Mouse (Mus musculus) embryonic facial prominence, embryonic 11.5 days (tissue): ENCODE measurements around the gene Setx. TPM values are rescaled to one million over a fixed set of nuclear protein-coding genes. Genes with fewer than 3 reads are reported as not detected.
A peak's percentile ranks its signal among the peaks of the same experiment; 100 is the strongest.

ENCODE experiments used
- ATAC-seq: fragments of 200-750 bp; cut with Nextera tagmentation; replicated peaks from 2 replicates; pipeline ENCODE4 v1.8.0; 2017; ENCODE audit warnings: low read depth; ENCODE audit not compliant: insufficient number of reproducible peaks, low FRiP score, low TSS enrichment
- DNase-seq: peaks from one replicate; pipeline ENCODE4 v3.0.0-alpha.2; 2015; ENCODE audit warnings: low spot score
- H3K27ac ChIP-seq: fragments of 300-500 bp; sonication (generic); replicated peaks from 2 replicates; pipeline ENCODE4 v1.5.1; 2014; ENCODE audit warnings: mild to moderate bottlenecking, low read depth, low read length, control low read depth
- H3K27me3 ChIP-seq: fragments of 300-500 bp; sonication (generic); 2 replicates; pipeline ENCODE4 v1.6.1; 2014; ENCODE audit warnings: mild to moderate bottlenecking, low read length, moderate library complexity, mixed read lengths; ENCODE audit not compliant: control insufficient read depth, insufficient read depth
- H3K36me3 ChIP-seq: fragments of 300-500 bp; sonication (generic); replicated peaks from 2 replicates; pipeline ENCODE4 v1.6.1; 2014; ENCODE audit warnings: low read depth, mild to moderate bottlenecking, low read length, moderate library complexity, mixed read lengths; ENCODE audit not compliant: control insufficient read depth, insufficient read depth
- H3K4me1 ChIP-seq: fragments of 300-500 bp; sonication (generic); 2 replicates; pipeline ENCODE4 v1.6.1; 2014; ENCODE audit warnings: low read length, mixed read lengths; ENCODE audit not compliant: control insufficient read depth, insufficient read depth
- H3K4me2 ChIP-seq: fragments of 300-500 bp; sonication (generic); 2 replicates; pipeline ENCODE4 v1.6.1; 2014; ENCODE audit warnings: low read depth, mild to moderate bottlenecking, control low read depth, low read length, moderate library complexity
- H3K4me3 ChIP-seq: fragments of 300-500 bp; sonication (generic); 2 replicates; pipeline ENCODE4 v1.5.1; 2014; ENCODE audit warnings: low read depth, low read length, control low read depth
- H3K9ac ChIP-seq: fragments of 300-500 bp; sonication (generic); replicated peaks from 2 replicates; pipeline ENCODE4 v1.6.1; 2014; ENCODE audit warnings: mild to moderate bottlenecking, control low read depth, low read length
- H3K9me3 ChIP-seq: fragments of 300-500 bp; sonication (generic); replicated peaks from 2 replicates; pipeline ENCODE4 v1.6.1; 2016; ENCODE audit warnings: mild to moderate bottlenecking, low read length, inconsistent platforms, mixed read lengths; ENCODE audit not compliant: control insufficient read depth
- whole genome bisulfite sequencing: fragments of 180-500 bp; shearing (Covaris S2); extraction: QIAGEN DNeasy Blood & Tissue Kit; methylation state at CpG from one replicate; pipeline ENCODE4 v1.1.7; 2014; 5-methylcytosine and 5-hydroxymethylcytosine counted together
- polyA plus RNA-seq: library from polyadenylated mRNA; unstranded; fragments of >200 nt; fragmentation: Nextera tagmentation; extraction: Ambion mirVana; gene quantifications from 2 replicates; pipeline ENCODE4 v1.2.1, GENCODE M21; 2014

Setx gene
- polyA plus RNA-seq, 1 experiment from 2014 or later, result 10.4 TPM

GRCm38 (mm10) chr2:29216286-29217012, 92.5 kb downstream of the Setx start:
- Histone ChIP-seq H3K9me3 (no peaks in the 10 kb centered on the region), H3K36me3 (no peaks in the 10 kb centered on the region), H3K27ac (no peak overlapping the region), H3K27me3 (no peaks in the 10 kb centered on the region), H3K4me1 (no peaks in the 10 kb centered on the region), H3K4me2 (no peak overlapping the region), H3K9ac (no peak overlapping the region), H3K4me3 (no peak overlapping the region)
- 47% methylated on average over 8 of the region's 8 CpGs for WGBS
- peak; percentile 30 for DNase-seq
- no peak for ATAC-seq

- WGBS, result 82% methylated on average over 5 of the region's 5 CpGs
- ATAC-seq, result no peak
Observed at GRCm38 (mm10) chr2:29217042-29217441, 93.1 kb downstream of the Setx start.

DNA sequence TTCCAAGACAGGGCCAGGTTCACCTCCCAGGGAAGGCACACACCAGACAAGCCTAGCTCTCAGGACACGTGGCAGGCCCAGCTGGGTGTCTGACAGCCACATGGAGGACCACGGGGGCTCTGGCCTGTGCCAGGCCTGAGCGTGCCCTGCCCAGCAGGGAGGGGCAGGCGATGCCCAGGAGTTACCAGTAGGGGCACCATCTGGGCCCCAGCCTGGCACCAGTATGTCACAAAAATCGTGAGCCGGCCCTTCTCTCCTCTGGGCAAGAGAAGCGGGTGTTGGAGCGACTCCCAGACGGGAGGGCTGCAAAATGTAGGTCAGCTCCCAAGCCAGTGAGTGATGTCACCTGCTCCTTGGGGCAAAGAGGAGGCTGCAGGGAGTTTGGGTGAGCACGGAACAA, 93.9 kb downstream of the Setx start:
- no peak overlapping the region for H3K4me2 ChIP-seq
- H3K4me1 ChIP-seq, result no peaks in the 10 kb centered on the region
- ATAC-seq (no peak), DNase-seq (no peak)
- no peak overlapping the region for H3K9ac ChIP-seq
- no peaks in the 10 kb centered on the region for H3K36me3 ChIP-seq
- no peaks in the 10 kb centered on the region for H3K9me3 ChIP-seq
- H3K27me3 ChIP-seq, result no peaks in the 10 kb centered on the region
- no peak overlapping the region for H3K4me3 ChIP-seq
- WGBS, result 76% methylated on average over 10 of the region's 10 CpGs
- no peak overlapping the region for H3K27ac ChIP-seq

More at GRCm38 (mm10) chr2:29217042-29217441, 93.1 kb downstream of the Setx start:
- H3K9me3 ChIP-seq, result no peaks in the 10 kb centered on the region
- no peaks in the 10 kb centered on the region for H3K36me3 ChIP-seq
- H3K4me1 ChIP-seq, result no peaks in the 10 kb centered on the region
- no peak for DNase-seq
- H3K4me3 ChIP-seq, result no peak overlapping the region
- no peaks in the 10 kb centered on the region for H3K27me3 ChIP-seq
- H3K4me2 ChIP-seq, result no peak overlapping the region
- no peak overlapping the region for H3K27ac ChIP-seq
- H3K9ac ChIP-seq, result no peak overlapping the region

DNA sequence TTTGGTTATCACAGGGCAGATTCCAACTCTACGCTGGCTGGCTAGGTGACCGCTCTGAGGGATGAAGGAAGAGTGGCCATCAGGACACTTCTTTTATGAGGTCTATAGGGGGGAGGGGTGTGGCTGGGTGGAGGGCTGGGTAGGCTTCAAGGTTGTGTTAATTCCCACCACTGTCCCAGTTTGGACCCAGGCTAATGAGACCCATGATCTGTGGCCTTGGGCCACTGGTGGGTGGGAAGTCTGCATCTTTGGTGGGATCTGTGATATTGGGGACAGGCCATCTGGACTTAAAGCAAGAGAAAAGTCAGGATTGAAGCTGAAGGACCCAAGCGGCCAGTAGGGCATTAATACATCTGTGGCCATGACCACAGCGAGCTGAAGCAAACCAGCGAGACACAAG, 94.8 kb downstream of the Setx start:
- Histone ChIP-seq H3K9ac (no peak overlapping the region), H3K4me2 (no peak overlapping the region), H3K27ac (no peak overlapping the region), H3K9me3 (no peaks in the 10 kb centered on the region), H3K27me3 (no peaks in the 10 kb centered on the region), H3K4me3 (no peak overlapping the region), H3K36me3 (no peaks in the 10 kb centered on the region), H3K4me1 (no peaks in the 10 kb centered on the region)
- WGBS, result 84% methylated on average over 5 of the region's 5 CpGs
- DNase-seq (no peak), ATAC-seq (no peak)

- peak; percentile 63 for DNase-seq
- no peaks in the 10 kb centered on the region for H3K9me3 ChIP-seq
- no peak overlapping the region for H3K4me2 ChIP-seq
- H3K27me3 ChIP-seq, result no peaks in the 10 kb centered on the region
- H3K9ac ChIP-seq, result no peak overlapping the region
- 8% methylated on average over 4 of the region's 4 CpGs for WGBS
- no peak for ATAC-seq
- H3K36me3 ChIP-seq, result no peaks in the 10 kb centered on the region
- no peak overlapping the region for H3K4me3 ChIP-seq
- H3K27ac ChIP-seq, result no peak overlapping the region
- no peaks in the 10 kb centered on the region for H3K4me1 ChIP-seq
Observed at GRCm38 (mm10) chr2:29222302-29222701, 98.3 kb downstream of the Setx start.

DNA sequence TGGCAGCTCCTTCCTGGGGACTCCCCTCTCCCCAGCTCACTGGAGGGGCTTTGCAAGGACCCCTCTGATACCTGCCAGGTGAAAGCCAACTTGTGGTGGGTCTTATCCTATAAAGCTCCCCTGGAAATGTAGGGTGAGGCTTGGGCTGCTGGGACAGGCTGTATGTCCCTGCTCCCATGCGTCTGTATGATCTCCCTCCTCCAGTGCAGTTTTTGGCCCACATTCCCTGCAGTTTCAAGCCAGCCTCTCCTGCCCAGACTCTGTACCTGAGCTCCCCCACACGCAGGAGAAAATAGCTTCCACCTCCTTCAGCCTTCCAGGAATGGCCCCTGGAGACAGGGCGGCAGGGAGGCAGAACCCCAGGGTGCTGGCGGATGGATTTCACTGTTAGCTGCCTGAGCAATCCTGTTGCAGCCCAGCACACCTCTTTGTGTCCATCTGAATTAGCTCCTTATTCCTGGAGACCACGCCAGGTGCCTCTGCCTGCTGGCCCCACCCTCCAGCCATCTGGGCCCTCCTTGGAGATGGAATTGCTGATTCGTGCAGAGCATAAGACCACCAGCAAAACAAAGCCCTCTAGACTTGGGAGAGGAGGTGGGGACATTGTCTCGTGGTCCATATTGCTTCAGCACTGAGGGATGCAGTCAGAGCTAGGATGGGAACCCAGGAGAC, 99.7 kb downstream of the Setx start:
- no peaks in the 10 kb centered on the region for H3K36me3 ChIP-seq
- no peak for ATAC-seq
- H3K4me1 ChIP-seq, result no peaks in the 10 kb centered on the region
- H3K4me2 ChIP-seq, result no peak overlapping the region
- no peak overlapping the region for H3K27ac ChIP-seq
- H3K4me3 ChIP-seq, result no peak overlapping the region
- no peaks in the 10 kb centered on the region for H3K27me3 ChIP-seq
- DNase-seq, result no peak
- 36% methylated on average over 7 of the region's 7 CpGs for WGBS
- no peaks in the 10 kb centered on the region for H3K9me3 ChIP-seq
- no peak overlapping the region for H3K9ac ChIP-seq

DNA sequence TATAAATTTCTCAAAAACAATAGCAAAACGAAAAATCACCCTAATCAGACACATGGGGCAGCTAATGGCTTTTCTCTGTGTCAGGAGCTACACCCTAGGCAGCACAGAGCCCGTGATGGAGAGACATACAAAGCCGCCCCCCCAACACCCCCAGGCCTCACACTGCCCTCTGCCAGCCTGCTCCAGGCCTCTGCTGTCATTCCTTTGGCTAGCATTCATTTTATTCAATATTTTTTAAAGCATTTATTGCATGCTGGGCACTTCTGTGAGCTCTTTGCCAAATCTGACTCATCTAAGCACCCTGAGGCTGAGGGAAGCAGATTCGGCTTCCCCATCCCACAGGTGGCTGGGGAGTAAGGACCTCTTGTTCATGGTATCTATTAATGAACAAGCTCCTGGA, 102.7 kb downstream of the Setx start:
- no peak overlapping the region for H3K4me3 ChIP-seq
- H3K4me2 ChIP-seq, result no peak overlapping the region
- H3K27me3 ChIP-seq, result no peaks in the 10 kb centered on the region
- H3K9me3 ChIP-seq, result no peaks in the 10 kb centered on the region
- no peak for DNase-seq
- no peak for ATAC-seq
- H3K9ac ChIP-seq, result no peak overlapping the region
- H3K27ac ChIP-seq, result no peak overlapping the region
- WGBS, result 77% methylated on average over 4 of the region's 4 CpGs
- H3K4me1 ChIP-seq, result no peaks in the 10 kb centered on the region
- H3K36me3 ChIP-seq, result no peaks in the 10 kb centered on the region

DNA sequence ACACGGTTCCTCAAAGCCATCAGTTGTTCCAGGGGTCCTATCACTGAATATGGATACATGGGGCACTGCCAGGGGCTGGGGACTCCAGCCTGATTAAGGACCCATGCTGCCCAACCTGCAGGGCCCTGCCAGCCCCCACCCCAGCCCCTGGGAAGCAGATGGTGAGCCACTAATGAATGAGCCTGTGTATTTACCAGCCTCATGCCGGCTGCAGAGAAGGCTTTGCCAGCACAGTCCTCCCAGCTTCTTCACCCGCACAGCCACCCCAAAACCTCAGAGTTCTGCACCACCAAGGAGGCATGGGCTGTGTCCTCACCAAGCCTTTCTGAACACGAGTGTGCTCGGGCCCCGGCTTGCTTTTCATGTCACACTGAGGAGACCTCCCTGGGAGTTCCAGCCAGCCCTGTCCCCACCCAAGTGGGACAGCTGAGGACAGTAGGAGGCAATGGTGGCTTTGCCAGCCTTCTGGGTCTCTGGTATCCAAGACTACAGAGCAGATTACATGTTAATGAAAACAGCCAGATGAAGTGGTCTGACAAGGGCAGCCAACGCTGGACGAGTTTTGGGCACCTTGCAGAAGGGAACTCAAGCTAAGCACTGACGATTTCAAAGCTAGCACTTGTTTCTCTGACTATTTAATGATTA, 106.3 kb downstream of the Setx start:
- WGBS, result 68% methylated on average over 9 of the region's 9 CpGs
- no peak for DNase-seq
- Histone ChIP-seq H3K4me1 (no peaks in the 10 kb centered on the region), H3K4me2 (no peak overlapping the region), H3K4me3 (no peak overlapping the region), H3K27me3 (no peaks in the 10 kb centered on the region), H3K36me3 (no peaks in the 10 kb centered on the region), H3K9ac (no peak overlapping the region), H3K27ac (no peak overlapping the region), H3K9me3 (no peaks in the 10 kb centered on the region)
- no peak for ATAC-seq
